Mouse (Mus musculus) ES-E14 (cell line): ENCODE measurements around the gene Gm49318. TPM values are rescaled to one million over a fixed set of nuclear protein-coding genes. Genes with fewer than 3 reads are reported as not detected.

Experiments
- DNase-seq: peaks from one replicate; pipeline ENCODE4 v3.0.0-alpha.2; 2013; ENCODE audit warnings: low read depth, low spot score
- H3K27ac ChIP-seq: 2 replicates; pipeline ENCODE4 v1.5.1; 2012; ENCODE audit warnings: low read depth, mild to moderate bottlenecking, low read length, moderate library complexity, mixed read lengths; ENCODE audit not compliant: poor library complexity, insufficient read depth, severe bottlenecking
- H3K36me3 ChIP-seq: 2 replicates; pipeline ENCODE4 v1.6.1; 2012; ENCODE audit warnings: mild to moderate bottlenecking, low read length, moderate library complexity, mixed read lengths; ENCODE audit not compliant: control insufficient read depth, poor library complexity, insufficient read depth, severe bottlenecking
- H3K4me1 ChIP-seq, 2 experiments: fragments of 150-350 bp in 1 of 2; sonication (generic) in 1 of 2; 2 replicates each; pipeline ENCODE4 v1.6.1; 2012; ENCODE audit warnings: low read length in 2 of 2, mild to moderate bottlenecking in 1 of 2, mixed read lengths in 1 of 2; ENCODE audit not compliant: control insufficient read depth in 2 of 2, insufficient read depth in 2 of 2, poor library complexity in 1 of 2
- H3K4me3 ChIP-seq, 2 experiments: fragments of 150-350 bp in 1 of 2; sonication (generic) in 1 of 2; 2 replicates each; pipeline ENCODE4 v1.5.1; 2012; ENCODE audit warnings: low read length in 2 of 2, low read depth in 1 of 2, mild to moderate bottlenecking in 1 of 2, mixed read lengths in 1 of 2; ENCODE audit not compliant: insufficient read depth in 1 of 2, poor library complexity in 1 of 2, severe bottlenecking in 1 of 2
- H3K9ac ChIP-seq: 2 replicates; pipeline ENCODE4 v1.6.1; 2012; ENCODE audit warnings: low read depth, mild to moderate bottlenecking, low read length, mixed read lengths; ENCODE audit not compliant: poor library complexity, insufficient read depth, severe bottlenecking
- H3K9me3 ChIP-seq: fragments of 150-350 bp; sonication (generic); 2 replicates; pipeline ENCODE4 v1.6.1; 2012; ENCODE audit warnings: low read depth, mild to moderate bottlenecking, low read length; ENCODE audit not compliant: control insufficient read depth, insufficient read depth
- CHD2 ChIP-seq: IDR thresholded peaks from 2 replicates; pipeline ENCODE4 v1.6.1; 2014; ENCODE audit warnings: mild to moderate bottlenecking, low read depth, low read length, inconsistent platforms
- HCFC1 ChIP-seq: IDR thresholded peaks from 2 replicates; pipeline ENCODE4 v1.6.1; 2012; ENCODE audit warnings: low read length, inconsistent platforms, borderline replicate concordance; ENCODE audit not compliant: insufficient read depth
- MAFK ChIP-seq: IDR thresholded peaks from 2 replicates; pipeline ENCODE4 v1.6.1; 2014; ENCODE audit warnings: mild to moderate bottlenecking, low read depth, low read length, inconsistent platforms; ENCODE audit not compliant: insufficient read depth
- ZC3H11A ChIP-seq: IDR thresholded peaks from 2 replicates; pipeline ENCODE4 v1.6.1; 2012; ENCODE audit warnings: low read depth, mild to moderate bottlenecking, inconsistent platforms, low read length, borderline replicate concordance
- ZNF384 ChIP-seq: IDR thresholded peaks from 2 replicates; pipeline ENCODE4 v1.6.1; 2012; ENCODE audit warnings: low read depth, low read length, inconsistent platforms
- in situ Hi-C, 2 experiments: fragments of 600-800 bp; cut with MboI; formaldehyde crosslinking; loops; one replicate each; pipeline ENCODE4 v1.15.1; 2025; ENCODE audit warnings: low sequenced_read_pairs in 2 of 2, inconsistent platforms in 1 of 2; ENCODE audit not compliant: unreplicated experiment in 2 of 2
- total RNA-seq: library from RNA; depleted of rRNA; stranded (reverse); fragments of 300-350 nt; gene quantifications from 2 replicates; pipeline ENCODE4 v1.2.3, GENCODE M21; 2012

Gm49318 gene
- total RNA-seq, 1 experiment: not detected

GRCm38 (mm10) chr9:21996178-21996867 is 74.7 kb downstream of the Gm49318 start:
- no peak overlapping the region for H3K27ac ChIP-seq
- in situ Hi-C loops: no loop called here
- no peak overlapping the region for H3K4me3 ChIP-seq
- H3K9me3 ChIP-seq: no peaks in the 10 kb centered on the region
- DNase-seq: no peak
- no peak overlapping the region for H3K9ac ChIP-seq
- peaks cover 0 to 8% of the 10 kb centered on the region in 2 experiments; a peak in 1 of 4 replicates for H3K4me1 ChIP-seq
- TF ChIP-seq MAFK (no peak), HCFC1 (no peak), ZC3H11A (no peak), ZNF384 (no peak), CHD2 (no peak)
- no peaks in the 10 kb centered on the region for H3K36me3 ChIP-seq

GRCm38 (mm10) chr9:21992227-21992626 is 78.8 kb downstream of the Gm49318 start:
- Histone ChIP-seq H3K9ac (no peak overlapping the region), H3K36me3 (no peaks in the 10 kb centered on the region), H3K4me3 (no peak overlapping the region), H3K27ac (no peak overlapping the region), H3K4me1 (peaks cover 0 to 25% of the 10 kb centered on the region in 2 experiments; a peak in 2 of 4 replicates), H3K9me3 (no peaks in the 10 kb centered on the region)
- DNase-seq: no peak
- in situ Hi-C loops: no loop called here
- TF ChIP-seq CHD2: no peak
- no peak for TF ChIP-seq MAFK
- TF ChIP-seq HCFC1: no peak
- no peak for TF ChIP-seq ZC3H11A
- TF ChIP-seq ZNF384: no peak

GRCm38 (mm10) chr9:21989230-21990110 is 81.6 kb downstream of the Gm49318 start, which contains the start of gene Rgl3:
Gene Rgl3 (minus strand): TSS chr9:21989446.
- peaks cover 0 to 25% of the 10 kb centered on the region in 2 experiments; a peak in 2 of 4 replicates for H3K4me1 ChIP-seq
- no peak for DNase-seq
- no peaks in the 10 kb centered on the region for H3K36me3 ChIP-seq
- peak within 1 kb of the TSS; percentile 34 to 68 for H3K4me3 ChIP-seq
- H3K27ac ChIP-seq: no peak within 1 kb of the TSS
- TF ChIP-seq ZC3H11A: no peak
- in situ Hi-C loops: no loop called here
- peak within 1 kb of the TSS; percentile 52; the same call in 1 of the 2 replicates for H3K9ac ChIP-seq
- no peaks in the 10 kb centered on the region for H3K9me3 ChIP-seq

- Histone ChIP-seq H3K4me3 (peak overlapping the region; percentile 34 to 68), H3K4me1 (peaks cover 0 to 25% of the 10 kb centered on the region in 2 experiments; a peak in 2 of 4 replicates), H3K27ac (no peak overlapping the region), H3K9ac (peak overlapping the region; percentile 52; the same call in 1 of the 2 replicates), H3K9me3 (no peaks in the 10 kb centered on the region), H3K36me3 (no peaks in the 10 kb centered on the region)
- no peak for TF ChIP-seq HCFC1
- TF ChIP-seq CHD2: no peak
- no peak for TF ChIP-seq ZNF384
- TF ChIP-seq ZC3H11A: no peak
- TF ChIP-seq MAFK: no peak
- in situ Hi-C loops: no loop called here
- DNase-seq: no peak
These were observed 82.5 kb downstream of the Gm49318 start for GRCm38 (mm10) chr9:21988421-21989101.
